ENCODE assay signal across 9 mouse cellular contexts in genomic region chr5:129730344-129730743, GRCm38 (mm10). TPM values are rescaled to one million over a fixed set of nuclear protein-coding genes. Genes with fewer than 3 reads are reported as not detected.
A peak's percentile ranks its signal among the peaks of the same experiment; 100 is the strongest.
DNase-seq lines count a peak whose midpoint lies in the region; ATAC-seq and TF ChIP-seq lines count a peak whose summit lies in the region.
"Had no signal": no experiment of that assay in that cellular context is flagged by ENCODE, and none has a peak within 500 bp of the region (broad histone marks: within the 10 kb centered on the region; RNA-seq: fewer than 3 reads in every experiment).

No protein-coding gene starts in this region.

- H3K27me3 ChIP-seq in intestine, embryonic 16.5 days (replicated peaks; ENCODE audit: control insufficient read depth, insufficient read depth, low read length) = no peaks in the 10 kb centered on the region

- peak overlapping the region; percentile 98 for H3K27ac ChIP-seq in gastrocnemius, adult 2 months
- peak overlapping the region; percentile 76 for H3K27ac ChIP-seq in intestine, embryonic 16.5 days (ENCODE audit: low read length)

- peak overlapping the region; percentile 30; the same call in 1 of the 2 replicates for H3K4me2 ChIP-seq in intestine, embryonic 16.5 days (ENCODE audit: low read depth, low read length)

- peak overlapping the region; percentile 87 for H3K4me3 ChIP-seq in gastrocnemius, adult 2 months
- H3K4me3 ChIP-seq in intestine, embryonic 16.5 days (ENCODE audit: low read length) = no peak overlapping the region

- intact Hi-C loops in gastrocnemius, adult 2 months (cut with DNase I) = no loop called here

- no peaks in the 10 kb centered on the region for H3K36me3 ChIP-seq in intestine, embryonic 16.5 days (ENCODE audit: control insufficient read depth, insufficient read depth, low read length)

- H3K9me3 ChIP-seq in intestine, embryonic 16.5 days (ENCODE audit: control insufficient read depth, low read length) = no peaks in the 10 kb centered on the region

- peak; percentile 72 for DNase-seq in MN1 (ENCODE audit: low spot score)
- peak; percentile 60 for DNase-seq in adrenal gland, postnatal 10 days
- DNase-seq in gastrocnemius, adult 2 months = peak; percentile 81
- DNase-seq in lung, postnatal 25 days (ENCODE audit: low spot score) = peak; percentile 7
- no peak for DNase-seq in right cerebral cortex, postnatal 4 days
- no peak for DNase-seq in thymus, postnatal 25 days

- TF ChIP-seq CTCF in gastrocnemius, adult 2 months (IDR thresholded peaks at IDR 0.05) = no peak

- peak; percentile 76 for ATAC-seq in intestine, embryonic 16.5 days

- WGBS in intestine, embryonic 16.5 days = 58% methylated on average over 11 of the region's 11 CpGs

- H3K4me1 ChIP-seq in intestine, embryonic 16.5 days (ENCODE audit: control insufficient read depth, insufficient read depth, low read length) = peaks cover 29% of the 10 kb centered on the region

- 0 out of 2 replicates have a peak overlapping the region, but pooled peaks have one; percentile 40 for H3K9ac ChIP-seq in intestine, embryonic 16.5 days (ENCODE audit: low read depth, low read length)

RNA-seq across cellular contexts. Expression of gene Nipsnap2, which starts 5.5 kb away (rescaled TPM):
- 100 to 1,000 TPM; 125 to 184 TPM for total RNA-seq in adrenal gland, postnatal 10 days (2021)
- 100 to 1,000 TPM; 500 to 681 TPM for total RNA-seq in gastrocnemius, adult 2 months (2021)
- polyA plus RNA-seq in intestine, embryonic 16.5 days (2015; fragmentation: Nextera tagmentation; extraction: Ambion mirVana) = 73.9 and 80.4 TPM in 2 replicates

RNA-seq across cellular contexts. Expression of gene Mrps17, which starts 15.0 kb away (rescaled TPM):
- 100 to 1,000 TPM in 1 of 2 experiments, 10 to 100 TPM in 1; 94.3 to 101 TPM for total RNA-seq in adrenal gland, postnatal 10 days (2021)
- 10 to 100 TPM; 57.6 to 63.1 TPM for total RNA-seq in gastrocnemius, adult 2 months (2021)
- 183 and 196 TPM in 2 replicates for polyA plus RNA-seq in intestine, embryonic 16.5 days (2015; fragmentation: Nextera tagmentation; extraction: Ambion mirVana)

RNA-seq across cellular contexts. Expression of gene Sept14, which starts 22.0 kb away (rescaled TPM):
- total RNA-seq in adrenal gland, postnatal 10 days (2021) = not detected
- not detected for total RNA-seq in gastrocnemius, adult 2 months (2021)
- polyA plus RNA-seq in intestine, embryonic 16.5 days (2015; fragmentation: Nextera tagmentation; extraction: Ambion mirVana) = not detected in 2 replicates
- total RNA-seq: neutrophil, adult 5-6 weeks had no signal
- polyA plus RNA-seq: embryonic facial prominence, embryonic 11.5 days had no signal

RNA-seq across cellular contexts. Expression of gene Psph, which starts 56.9 kb away (rescaled TPM):
- total RNA-seq in adrenal gland, postnatal 10 days (2021) = 10 to 100 TPM; 25.2 to 28.4 TPM
- total RNA-seq in gastrocnemius, adult 2 months (2021) = 10 to 100 TPM; 13.0 to 15.4 TPM
- polyA plus RNA-seq in intestine, embryonic 16.5 days (2015; fragmentation: Nextera tagmentation; extraction: Ambion mirVana) = 48.0 and 57.1 TPM in 2 replicates

Comparison
In these comparisons a context has a peak if more than half of its experiments do, and no peak if none do; other contexts are left out.
1. DNase-seq: peak in MN1 (single experiment), adrenal gland, postnatal 10 days (single experiment), gastrocnemius, adult 2 months (single experiment) and lung, postnatal 25 days (single experiment); none in right cerebral cortex, postnatal 4 days (single experiment) and thymus, postnatal 25 days (single experiment).